10 mouse cellular contexts compared by ENCODE assay signal in genomic region chr7:45180896-45181477, GRCm38 (mm10). TPM values are rescaled to one million over a fixed set of nuclear protein-coding genes. Genes with fewer than 3 reads are reported as not detected.
DNase-seq lines count a peak whose midpoint lies in the region; ATAC-seq lines count a peak whose summit lies in the region.
"Had no signal": no experiment of that assay in that cellular context is flagged by ENCODE, and none has a peak within 500 bp of the region (broad histone marks: within the 10 kb centered on the region; RNA-seq: fewer than 3 reads in every experiment).

Pth2 (plus strand) TSS chr7:45180995.

- H3K4me3 ChIP-seq in heart, embryonic 15.5 days, result peak within 1 kb of the TSS; percentile 40
- 0 out of 2 replicates have a peak within 1 kb of the TSS, but pooled peaks have one; percentile 13 for H3K4me3 ChIP-seq in embryonic facial prominence, embryonic 13.5 days
- H3K4me3 ChIP-seq in intestine, embryonic 14.5 days (ENCODE audit: low read depth, low read length), result no peak within 1 kb of the TSS
- peak within 1 kb of the TSS; percentile 42 for H3K4me3 ChIP-seq in midbrain, embryonic 16.5 days (ENCODE audit: low read depth, low read length)

- peak within 1 kb of the TSS; percentile 40; the same call in 1 of the 2 replicates for H3K9ac ChIP-seq in heart, embryonic 15.5 days
- no peak within 1 kb of the TSS for H3K9ac ChIP-seq in embryonic facial prominence, embryonic 13.5 days
- no peak within 1 kb of the TSS for H3K9ac ChIP-seq in intestine, embryonic 14.5 days (ENCODE audit: low read length)
- peak within 1 kb of the TSS; percentile 56; the same call in 1 of the 2 replicates for H3K9ac ChIP-seq in midbrain, embryonic 16.5 days (ENCODE audit: low read depth, low read length)

- H3K9me3 ChIP-seq in heart, embryonic 15.5 days (replicated peaks), result no peaks in the 10 kb centered on the region
- no peaks in the 10 kb centered on the region for H3K9me3 ChIP-seq in embryonic facial prominence, embryonic 13.5 days
- H3K9me3 ChIP-seq in intestine, embryonic 14.5 days (ENCODE audit: control insufficient read depth, low read length), result no peaks in the 10 kb centered on the region
- H3K9me3 ChIP-seq in midbrain, embryonic 16.5 days (replicated peaks; ENCODE audit: control insufficient read depth, low read length, poor library complexity, severe bottlenecking), result no peaks in the 10 kb centered on the region

- peaks cover 27% of the 10 kb centered on the region for H3K4me1 ChIP-seq in heart, embryonic 15.5 days (replicated peaks)
- peaks cover 20% of the 10 kb centered on the region for H3K4me1 ChIP-seq in embryonic facial prominence, embryonic 13.5 days
- peaks cover 9% of the 10 kb centered on the region for H3K4me1 ChIP-seq in intestine, embryonic 14.5 days (replicated peaks; ENCODE audit: control insufficient read depth, insufficient read depth, low read length)
- H3K4me1 ChIP-seq in midbrain, embryonic 16.5 days (ENCODE audit: control insufficient read depth, insufficient read depth, low read length), result peaks cover 19% of the 10 kb centered on the region

- no peaks in the 10 kb centered on the region for H3K36me3 ChIP-seq in heart, embryonic 15.5 days
- H3K36me3 ChIP-seq in embryonic facial prominence, embryonic 13.5 days, result no peaks in the 10 kb centered on the region
- no peaks in the 10 kb centered on the region for H3K36me3 ChIP-seq in intestine, embryonic 14.5 days (ENCODE audit: control insufficient read depth, insufficient read depth, low read length)
- no peaks in the 10 kb centered on the region for H3K36me3 ChIP-seq in midbrain, embryonic 16.5 days (ENCODE audit: control insufficient read depth, insufficient read depth, low read length)

- intact Hi-C loops in heart, postnatal 10 days (cut with DNase I), result no loop called here

- no peak within 1 kb of the TSS for H3K27ac ChIP-seq in heart, embryonic 15.5 days
- no peak within 1 kb of the TSS for H3K27ac ChIP-seq in embryonic facial prominence, embryonic 13.5 days
- no peak within 1 kb of the TSS for H3K27ac ChIP-seq in intestine, embryonic 14.5 days (ENCODE audit: low read depth)
- H3K27ac ChIP-seq in midbrain, embryonic 16.5 days (ENCODE audit: low read length), result no peak within 1 kb of the TSS
- H3K27ac ChIP-seq: left cerebral cortex, adult 2 months had no signal

- peak within 1 kb of the TSS; percentile 69 for H3K4me2 ChIP-seq in heart, embryonic 15.5 days
- H3K4me2 ChIP-seq in embryonic facial prominence, embryonic 13.5 days, result 0 out of 2 replicates have a peak within 1 kb of the TSS, but pooled peaks have one; percentile 16
- peak within 1 kb of the TSS; percentile 56; the same call in 1 of the 2 replicates for H3K4me2 ChIP-seq in intestine, embryonic 14.5 days (ENCODE audit: low read length)
- peak within 1 kb of the TSS; percentile 76 for H3K4me2 ChIP-seq in midbrain, embryonic 16.5 days (ENCODE audit: low read length)

- no peak for DNase-seq in heart, postnatal 10 days
- no peak for DNase-seq in intestine, embryonic 14.5 days (ENCODE audit: low spot score)
- no peak for DNase-seq in frontal cortex, postnatal 10 days (ENCODE audit: low spot score in 2 of 2)
- DNase-seq in ovary, postnatal 10 days (ENCODE audit: low spot score), result no peak
- no peak for DNase-seq in thymus, postnatal 14 days

- 17% methylated on average over 20 of the region's 20 CpGs for WGBS in heart, embryonic 15.5 days
- WGBS in embryonic facial prominence, embryonic 13.5 days, result 13% methylated on average over 20 of the region's 20 CpGs
- WGBS in intestine, embryonic 14.5 days, result 26% methylated on average over 20 of the region's 20 CpGs
- WGBS in midbrain, embryonic 16.5 days, result 21% methylated on average over 20 of the region's 20 CpGs

- ATAC-seq in heart, embryonic 15.5 days (replicated peaks; ENCODE audit: insufficient number of reproducible peaks, insufficient read depth, low FRiP score, low read depth), result no peak
- ATAC-seq in embryonic facial prominence, embryonic 13.5 days (ENCODE audit: insufficient number of reproducible peaks, insufficient read depth, low FRiP score, low TSS enrichment, low read depth), result no peak
- ATAC-seq in intestine, embryonic 14.5 days (replicated peaks; ENCODE audit: low FRiP score, low TSS enrichment, low read depth), result no peak
- no peak for ATAC-seq in midbrain, embryonic 16.5 days

- H3K27me3 ChIP-seq in heart, embryonic 15.5 days, result peaks cover 100% of the 10 kb centered on the region
- H3K27me3 ChIP-seq in embryonic facial prominence, embryonic 13.5 days, result peaks cover 100% of the 10 kb centered on the region
- peaks cover 100% of the 10 kb centered on the region for H3K27me3 ChIP-seq in intestine, embryonic 14.5 days (replicated peaks; ENCODE audit: control insufficient read depth, insufficient read depth, low read length)
- peaks cover 81% of the 10 kb centered on the region for H3K27me3 ChIP-seq in midbrain, embryonic 16.5 days (ENCODE audit: control insufficient read depth, insufficient read depth, low read depth, low read length)

RNA-seq across cellular contexts. Expression of gene Pth2, which starts in this region (rescaled TPM):
- polyA plus RNA-seq in heart, embryonic 15.5 days (2015; fragmentation: Nextera tagmentation; extraction: Ambion mirVana), result not detected in 2 replicates
- total RNA-seq in heart, postnatal 10 days (2021), result not detected
- not detected in 2 replicates for polyA plus RNA-seq in embryonic facial prominence, embryonic 13.5 days (2015; fragmentation: Nextera tagmentation; extraction: Ambion mirVana)
- not detected in 2 replicates for polyA plus RNA-seq in intestine, embryonic 14.5 days (2014; fragmentation: Nextera tagmentation; extraction: Ambion mirVana)
- 1.1 and 1.2 TPM in 2 replicates for polyA plus RNA-seq in midbrain, embryonic 16.5 days (2015; fragmentation: Nextera tagmentation; extraction: Ambion mirVana)
- total RNA-seq: gastrocnemius, adult 18-20 months; left cerebral cortex, adult 2 months had no signal

Comparison
In these comparisons a context has a peak if more than half of its experiments do, and no peak if none do; other contexts are left out.
1. H3K4me2 ChIP-seq: peak in every context shown above with its lines; median percentile 76 in midbrain, embryonic 16.5 days; 69 in heart, embryonic 15.5 days; 56 in intestine, embryonic 14.5 days; 16 in embryonic facial prominence, embryonic 13.5 days.
2. H3K9ac ChIP-seq: peak in heart, embryonic 15.5 days (single experiment) and midbrain, embryonic 16.5 days (single experiment); none in embryonic facial prominence, embryonic 13.5 days (single experiment) and intestine, embryonic 14.5 days (single experiment).